Mouse (Mus musculus): ENCODE measurements around the gene Cfap61.
"Not testable (repeated sequence)": the region's sequence is repeated elsewhere in the genome, so short reads cannot be mapped to it uniquely, and the experiment has no call there.

DNA sequence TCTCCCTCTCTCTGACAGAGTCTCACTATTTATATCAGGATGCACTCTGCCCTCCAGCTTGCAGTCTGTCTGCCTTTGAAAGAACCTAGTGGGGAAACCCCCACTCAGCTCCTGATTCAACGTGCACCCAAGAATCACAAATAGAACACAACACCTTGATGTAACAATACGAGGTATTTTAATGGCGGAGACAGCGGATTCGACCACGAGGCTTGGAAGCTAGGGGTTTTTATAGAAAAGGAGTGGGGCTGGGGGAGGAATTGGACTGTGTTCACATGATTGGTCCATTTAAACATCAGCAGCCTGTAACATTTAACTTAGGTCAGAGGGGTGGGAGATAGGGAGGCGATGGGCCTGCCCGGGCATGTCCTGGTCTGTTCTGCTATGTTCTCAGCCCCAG, 34.3 kb upstream of the Cfap61 start:
- not testable (repeated sequence) for TF ChIP-seq POLR2A (IDR thresholded peaks at IDR 0.05; ENCODE audit: low read depth, low read length); CTCF (IDR thresholded peaks at IDR 0.05; ENCODE audit: extremely low read depth, insufficient read length, insufficient replicate concordance, low read depth, low read length)
